Mouse (Mus musculus) ovary, postnatal 10 days (tissue): ENCODE data around the gene Olfr1279.
"Not testable (repeated sequence)": the region's sequence is repeated elsewhere in the genome, so short reads cannot be mapped to it uniquely, and the experiment has no call there.

Experiments used
- DNase-seq: peaks from one replicate; pipeline ENCODE4 v3.0.0; 2022; ENCODE audit warnings: low spot score

Gene Olfr1279

DNA sequence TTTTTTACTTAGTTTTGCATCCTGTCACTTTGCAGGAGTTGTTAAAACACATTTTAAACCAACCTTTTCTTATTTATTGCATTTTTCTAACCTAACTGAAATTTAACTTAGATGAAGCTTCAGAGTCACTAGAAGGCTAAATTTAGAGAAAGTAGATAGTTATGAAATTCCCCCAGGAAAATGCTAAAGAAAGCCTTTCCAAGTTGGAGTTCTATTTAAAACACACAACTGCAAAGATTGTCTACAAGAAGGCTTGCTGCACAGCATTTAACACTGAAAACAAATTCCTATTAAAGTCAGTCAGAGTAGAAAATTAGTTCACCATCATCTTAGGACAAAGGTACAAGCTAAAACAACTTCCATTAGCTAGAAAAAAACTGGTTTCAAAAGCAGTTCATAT is at the start of gene Olfr1279:
TSS of gene Olfr1279 (plus strand) at position 262 of the 400 bp plus-strand sequence.
- no peak for DNase-seq

DNA sequence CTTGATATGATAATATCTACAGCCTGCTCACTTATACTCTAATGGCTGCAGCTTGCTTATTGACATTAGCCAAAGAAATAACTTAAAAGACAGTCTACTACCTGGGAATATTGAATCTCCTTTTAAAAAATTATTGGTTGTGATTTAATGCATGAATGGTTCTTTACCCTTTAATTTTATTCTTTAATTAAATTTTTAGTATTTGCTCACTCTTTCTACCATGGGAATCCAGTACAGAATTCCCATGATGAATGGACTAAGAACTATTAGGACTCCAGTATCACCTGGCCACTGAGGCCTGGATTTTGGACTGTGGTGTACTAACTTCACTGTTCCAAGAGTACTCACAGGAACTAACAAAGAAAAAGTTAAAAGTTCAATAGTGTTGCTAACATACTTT is 46.2 kb upstream of the Olfr1279 start, which contains the start of gene Olfr1276:
TSS of gene Olfr1276 (plus strand) at position 301 of the 400 bp plus-strand sequence.
- DNase-seq = no peak

DNA sequence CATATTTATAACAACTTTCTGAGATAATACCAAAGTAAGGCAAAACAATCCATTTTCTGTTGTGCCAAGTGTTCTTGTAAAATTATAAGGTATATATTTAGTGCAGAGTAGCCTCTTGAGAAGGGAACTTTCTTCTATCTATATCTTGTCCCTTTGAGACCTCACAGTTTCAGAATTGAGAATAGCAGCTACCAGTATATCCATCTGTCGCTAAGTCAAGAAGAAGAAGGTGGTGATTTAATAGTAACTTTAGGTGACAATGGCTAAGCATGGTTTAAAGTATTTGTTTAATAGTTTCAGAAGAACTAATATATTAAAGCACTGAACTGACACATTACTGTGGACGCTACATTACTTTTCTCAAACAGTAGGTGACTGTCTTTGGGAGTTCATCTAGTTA is 26.4 kb upstream of the Olfr1279 start, which contains the start of gene Olfr1277:
TSS of gene Olfr1277 (minus strand) at position 101 of the 400 bp plus-strand sequence.
- DNase-seq = no peak

DNA sequence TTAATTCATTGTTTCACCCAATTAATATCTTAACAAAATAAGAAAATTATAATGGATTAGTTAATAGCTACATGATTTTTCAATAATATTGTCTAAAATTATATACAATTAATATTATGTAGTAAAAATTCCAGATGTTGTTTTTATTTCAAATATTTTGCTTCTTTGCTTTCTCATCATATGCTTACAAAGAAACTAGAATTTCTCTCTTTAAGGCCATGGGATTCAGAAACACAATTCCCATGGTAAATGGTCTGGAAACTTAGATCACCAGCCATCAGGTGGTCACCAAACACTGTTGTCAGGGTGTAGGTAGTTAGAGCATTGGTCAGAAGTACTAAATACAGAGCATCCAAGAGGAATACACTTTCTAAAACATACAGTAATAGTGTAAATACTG is 10.6 kb upstream of the Olfr1279 start, which contains the start of gene Olfr1278:
TSS of gene Olfr1278 (plus strand) at position 301 of the 400 bp plus-strand sequence.
- DNase-seq = no peak

DNA sequence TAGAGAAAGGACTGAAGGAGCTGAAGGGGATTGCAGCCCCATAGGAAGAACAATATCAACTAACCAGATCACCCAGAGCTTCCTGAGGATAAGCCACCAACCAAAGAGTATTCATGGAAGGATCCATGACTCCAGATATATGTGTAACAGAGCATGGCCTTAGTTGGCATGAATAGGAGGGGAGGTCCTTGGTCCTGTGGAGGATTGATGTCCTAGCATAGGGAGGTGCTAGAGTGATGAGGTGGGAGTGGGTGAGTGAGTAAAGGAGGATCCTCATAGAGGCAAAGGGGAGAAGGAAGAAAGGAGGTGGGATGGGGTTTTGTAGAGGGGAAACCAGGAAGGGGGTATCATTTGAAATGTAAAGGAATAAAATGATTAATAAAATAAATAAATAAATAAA is 1.9 kb upstream of the Olfr1279 start:
- no peak for DNase-seq

DNA sequence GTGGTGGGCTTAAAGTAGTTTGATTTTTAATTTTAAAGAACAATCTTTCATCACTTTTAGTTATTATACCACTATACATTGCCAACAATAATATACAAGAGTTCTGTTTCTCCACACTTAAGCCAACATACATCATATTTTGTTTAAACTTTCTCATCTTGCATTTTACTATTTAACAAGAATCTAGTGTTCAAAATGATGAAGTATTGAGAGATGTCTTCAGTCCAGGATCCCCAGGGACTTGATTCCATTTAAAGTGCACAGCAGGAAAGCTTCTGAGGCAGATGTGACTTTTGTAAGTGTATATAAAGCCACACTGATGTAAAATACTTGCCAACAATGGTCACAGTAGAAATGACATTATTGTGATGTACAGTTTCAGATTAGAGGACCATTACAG is 13.3 kb downstream of the Olfr1279 start, which contains the start of gene Olfr1280:
TSS of gene Olfr1280 (plus strand) at position 301 of the 400 bp plus-strand sequence.
- DNase-seq = no peak

DNA sequence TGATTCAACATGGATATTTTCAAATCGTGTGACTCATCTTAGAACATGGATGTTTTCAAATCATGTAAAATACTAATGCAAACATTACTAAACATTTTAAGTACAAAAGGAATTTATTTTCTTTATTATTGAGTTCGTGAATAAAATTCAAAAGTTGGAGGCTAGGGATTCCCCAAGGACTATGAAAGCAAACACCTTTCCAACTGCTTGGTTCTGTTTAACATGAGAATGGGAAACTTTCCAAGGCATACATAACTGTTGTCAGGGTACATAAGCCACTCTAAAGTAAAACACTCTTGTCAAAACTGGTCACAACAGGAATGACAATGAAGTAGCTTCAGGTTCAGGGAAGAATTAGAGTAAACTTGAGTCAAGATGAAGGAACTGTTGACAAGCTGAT is 25.8 kb downstream of the Olfr1279 start, which contains the start of gene Olfr1281:
TSS of gene Olfr1281 (plus strand) at position 301 of the 400 bp plus-strand sequence.
- DNase-seq = no peak

DNA sequence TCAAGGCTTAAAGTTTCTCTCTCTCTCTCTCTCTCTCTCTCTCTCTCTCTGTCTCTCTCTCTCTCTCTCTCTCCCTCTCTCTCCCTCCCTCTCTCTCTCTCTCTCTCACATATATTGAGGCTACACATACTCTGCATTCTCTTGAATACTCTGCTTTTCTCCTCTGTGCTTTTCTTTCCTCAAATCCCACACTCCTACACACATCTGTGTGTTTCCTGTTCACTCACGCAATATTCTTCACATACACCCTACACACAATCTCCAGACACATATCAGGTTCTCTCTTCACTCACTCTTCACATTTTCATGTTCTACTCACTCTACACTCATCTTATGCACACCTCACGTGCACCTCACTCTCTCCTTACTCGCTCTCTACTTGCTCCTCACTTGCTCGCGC is 33.3 kb downstream of the Olfr1279 start:
- not testable (repeated sequence) for DNase-seq

DNA sequence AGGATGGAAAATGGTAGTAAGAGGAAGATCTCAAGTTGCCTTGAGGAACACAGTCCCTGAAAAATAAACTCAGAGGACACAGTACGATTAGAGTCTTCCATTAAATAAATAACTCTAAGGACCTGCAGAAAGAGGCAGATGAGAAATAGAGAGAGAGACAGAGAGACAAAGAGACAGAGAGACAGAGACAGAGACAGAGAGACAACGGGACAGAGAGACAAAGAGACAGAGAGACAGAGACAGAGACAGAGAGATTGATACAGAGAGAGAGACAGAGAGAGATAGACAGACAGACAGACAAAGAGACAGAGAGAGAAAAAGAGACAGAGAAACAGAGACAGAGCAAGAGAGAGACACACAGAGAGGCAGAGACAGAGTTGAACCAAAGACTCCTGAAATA is 35.5 kb downstream of the Olfr1279 start, which contains the start of gene Olfr1282:
TSS of gene Olfr1282 (minus strand) at position 101 of the 400 bp plus-strand sequence.
- no peak for DNase-seq
